28 mouse cellular contexts compared by ENCODE assay signal in the genomic region with DNA sequence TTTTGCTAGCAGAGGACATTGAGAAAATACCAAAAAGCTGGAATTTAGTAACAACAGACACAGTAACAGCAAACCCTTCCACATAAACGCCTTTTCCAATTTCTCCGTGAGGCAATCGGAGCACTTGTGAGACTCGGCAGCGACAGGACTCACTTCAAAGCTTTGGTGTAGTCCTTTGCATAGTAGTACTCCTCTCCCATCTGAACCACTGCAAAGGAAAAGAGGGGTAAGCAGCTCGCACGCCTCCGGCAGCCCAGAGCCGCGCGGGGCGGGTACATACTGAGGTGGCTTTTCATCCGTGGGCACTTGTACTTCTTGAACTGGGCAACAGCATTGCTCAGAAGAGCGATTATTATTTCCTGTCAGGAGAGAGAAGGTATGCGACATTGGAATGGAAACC.
"Had no signal": no experiment of that assay in that cellular context is flagged by ENCODE, and none has a peak within 500 bp of the region (broad histone marks: within the 10 kb centered on the region; RNA-seq: fewer than 3 reads in every experiment).

No protein-coding gene starts in this region.

- H3K4me3 ChIP-seq: embryonic facial prominence, embryonic 10.5 days; embryonic facial prominence, embryonic 12.5 days; embryonic facial prominence, embryonic 13.5 days; embryonic facial prominence, embryonic 15.5 days; erythroblast, embryonic 14.5 days; forebrain, embryonic 10.5 days; forebrain, embryonic 12.5 days; forebrain, embryonic 13.5 days; forebrain, embryonic 15.5 days; gastrocnemius, adult 2 months; heart, adult 2 months had no signal

- H3K9me3 ChIP-seq: embryonic facial prominence, embryonic 10.5 days; embryonic facial prominence, embryonic 12.5 days; embryonic facial prominence, embryonic 13.5 days; embryonic facial prominence, embryonic 15.5 days; forebrain, embryonic 10.5 days; forebrain, embryonic 12.5 days; forebrain, embryonic 13.5 days; forebrain, embryonic 15.5 days had no signal

- H3K4me1 ChIP-seq: embryonic facial prominence, embryonic 10.5 days; embryonic facial prominence, embryonic 12.5 days; embryonic facial prominence, embryonic 13.5 days; embryonic facial prominence, embryonic 15.5 days; forebrain, embryonic 10.5 days; forebrain, embryonic 12.5 days; forebrain, embryonic 13.5 days; forebrain, embryonic 15.5 days had no signal

- ATAC-seq: forebrain, embryonic 13.5 days; forebrain, embryonic 14.5 days; forebrain, embryonic 15.5 days; forebrain, embryonic 16.5 days; forebrain, postnatal 0 days had no signal

- H3K27ac ChIP-seq: embryonic facial prominence, embryonic 10.5 days; embryonic facial prominence, embryonic 12.5 days; embryonic facial prominence, embryonic 13.5 days; embryonic facial prominence, embryonic 15.5 days; forebrain, embryonic 10.5 days; forebrain, embryonic 12.5 days; forebrain, embryonic 13.5 days; forebrain, embryonic 15.5 days; gastrocnemius, adult 2 months; heart, adult 2 months had no signal

- H3K27me3 ChIP-seq: embryonic facial prominence, embryonic 12.5 days; embryonic facial prominence, embryonic 13.5 days; embryonic facial prominence, embryonic 15.5 days; forebrain, embryonic 12.5 days; forebrain, embryonic 13.5 days; forebrain, embryonic 15.5 days had no signal

- H3K9ac ChIP-seq: embryonic facial prominence, embryonic 12.5 days; embryonic facial prominence, embryonic 13.5 days; embryonic facial prominence, embryonic 15.5 days; forebrain, embryonic 12.5 days; forebrain, embryonic 13.5 days; forebrain, embryonic 15.5 days; forebrain, postnatal 0 days had no signal

- DNase-seq: cerebellum, adult 2 months; cerebellum, adult 8-10 months; cerebellum, adult 9-10 months; cerebellum, adult 9-11 months; cerebellum, postnatal 10 days; cerebellum, postnatal 14 days; cerebellum, postnatal 25 days; cerebellum, postnatal 36 days; embryo, embryonic 11 days; forebrain, postnatal 0 days; gastrocnemius, adult 2 months; gastrocnemius, postnatal 10 days; gastrocnemius, postnatal 14 days; gastrocnemius, postnatal 25 days; gastrocnemius, postnatal 36 days; heart, adult 18-20 months; heart, adult 2 months had no signal

- H3K4me2 ChIP-seq: embryonic facial prominence, embryonic 12.5 days; embryonic facial prominence, embryonic 13.5 days; embryonic facial prominence, embryonic 15.5 days; forebrain, embryonic 12.5 days; forebrain, embryonic 13.5 days; forebrain, embryonic 15.5 days had no signal
